Mouse (Mus musculus) cerebellum, adult 18-20 months (tissue): ENCODE measurements around the gene Slc18a3.
A peak's percentile ranks its signal among the peaks of the same experiment; 100 is the strongest.

Source experiments
- DNase-seq, 2 experiments: peaks; one replicate each; pipeline ENCODE4 v3.0.0; 2021

The Slc18a3 gene

DNA sequence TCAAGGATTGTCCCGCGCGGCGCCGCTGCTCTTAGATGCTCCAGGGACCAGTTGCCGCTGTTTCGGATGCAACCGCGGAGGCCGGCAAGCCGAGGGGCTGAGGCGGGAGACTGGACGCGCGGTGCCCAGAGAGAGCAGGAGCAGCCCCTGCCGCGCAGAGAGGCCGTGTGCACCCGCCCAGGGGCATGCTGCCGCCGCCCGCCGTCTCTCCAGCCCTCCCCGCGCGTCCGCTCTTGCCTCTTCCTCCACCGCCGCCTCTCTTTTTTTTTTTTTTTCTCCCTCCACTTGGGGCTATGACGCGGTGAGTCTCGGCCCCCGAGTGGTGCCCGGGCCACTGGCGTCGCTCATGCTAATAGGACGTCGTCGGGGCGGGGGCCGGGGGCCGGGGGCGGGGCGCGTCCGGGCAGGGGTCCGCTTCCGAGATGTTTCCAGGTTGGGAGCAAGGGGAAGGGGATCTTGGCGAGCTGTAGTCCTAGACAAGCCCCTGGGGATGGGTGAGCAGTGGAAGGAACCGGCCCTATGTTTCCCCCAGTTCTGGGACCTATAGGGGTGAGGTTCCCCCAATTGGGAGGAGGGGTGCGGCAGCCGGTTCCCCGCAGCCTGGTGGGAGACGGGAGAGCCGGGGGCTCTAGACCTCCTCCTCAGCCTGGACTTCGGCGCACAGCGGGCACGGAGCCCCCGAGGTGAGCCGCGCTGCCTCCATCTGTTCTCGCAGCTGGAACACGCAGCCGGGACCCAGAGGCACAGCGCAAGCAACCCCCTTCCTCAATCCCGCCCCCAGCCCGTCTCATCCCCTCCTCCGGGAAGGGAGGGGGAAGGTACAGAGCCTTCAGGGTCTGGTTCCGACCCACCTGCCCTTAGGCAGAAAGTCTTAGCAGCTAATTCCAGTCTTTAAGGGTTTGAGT, at the start of gene Slc18a3:
Gene Slc18a3 (minus strand): TSS at position 250 of the 905 bp plus-strand sequence.
- no peak for DNase-seq

DNA sequence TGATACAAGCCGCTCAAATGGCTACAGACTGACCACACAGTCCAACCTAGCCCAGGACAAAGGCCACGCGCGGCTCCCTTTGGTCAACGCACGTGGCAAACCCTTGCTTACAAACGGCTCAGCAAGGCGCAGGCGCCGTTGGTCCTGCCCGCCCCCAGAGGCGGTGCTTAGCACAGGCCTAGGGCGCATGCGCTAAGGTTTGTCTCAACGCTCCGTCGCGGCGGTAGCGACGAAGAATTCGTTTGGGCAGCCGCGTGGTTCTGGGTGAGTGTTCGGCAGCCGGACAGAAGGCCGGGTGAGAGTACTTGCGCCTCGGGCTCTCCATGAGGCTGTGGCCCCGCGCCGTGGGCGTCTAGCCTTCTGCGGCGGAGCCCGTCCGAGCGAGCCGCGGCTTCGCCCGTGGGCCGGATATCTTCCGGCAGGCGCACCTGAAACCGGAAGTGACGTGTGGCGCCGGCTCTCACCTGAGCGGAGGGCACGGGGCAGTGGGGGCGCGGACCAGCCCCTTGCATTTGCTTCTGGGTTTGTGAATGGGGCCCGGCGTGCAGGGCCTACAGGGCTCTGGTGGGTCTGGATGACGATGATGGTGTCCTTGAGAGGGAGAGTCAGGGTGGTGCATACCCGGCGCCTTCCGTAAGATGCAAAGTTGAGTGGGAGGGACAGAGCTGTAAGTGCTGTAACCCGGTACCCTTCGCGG, 48.8 kb upstream of the Slc18a3 start, which contains the start of gene Ercc6:
Gene Ercc6 (plus strand): TSS at position 186 of the 697 bp plus-strand sequence.
- DNase-seq: peak; percentile 93 to 96

- peak in 1 of 2 experiments; percentile 16 for DNase-seq
These were observed 48.3 kb upstream of the Slc18a3 start for GRCm38 (mm10) chr14:32512912-32513311.

DNA sequence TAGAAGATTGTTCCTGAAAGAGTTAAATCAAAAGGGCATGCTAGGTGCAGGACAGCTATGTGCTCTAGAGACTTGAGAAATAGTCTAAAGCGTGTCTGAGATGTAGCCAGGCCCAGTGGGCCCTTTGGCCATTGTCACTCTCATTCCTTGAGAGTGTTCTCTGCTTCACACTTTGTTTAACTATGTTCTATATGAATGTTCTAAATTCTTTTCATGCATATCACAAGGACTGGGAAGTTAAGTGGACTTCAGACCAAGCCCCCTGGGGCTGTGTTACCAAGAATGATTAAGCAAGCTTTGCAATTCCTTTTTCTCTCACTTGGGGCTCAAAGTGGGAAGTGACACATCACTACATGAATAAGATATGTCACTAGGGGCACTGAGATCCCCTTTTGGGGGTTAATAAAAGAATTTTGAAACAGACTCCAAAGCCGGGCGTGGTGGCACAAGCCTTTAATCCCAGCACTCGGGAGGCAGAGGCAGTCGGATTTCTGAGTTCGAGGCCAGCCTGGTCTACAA, 44.9 kb upstream of the Slc18a3 start:
- DNase-seq: no peak

GRCm38 (mm10) chr14:32508105-32508835, 43.6 kb upstream of the Slc18a3 start:
- no peak for DNase-seq

GRCm38 (mm10) chr14:32507216-32507615, 42.6 kb upstream of the Slc18a3 start:
- no peak for DNase-seq

GRCm38 (mm10) chr14:32506329-32506728, 41.7 kb upstream of the Slc18a3 start:
- no peak for DNase-seq

DNA sequence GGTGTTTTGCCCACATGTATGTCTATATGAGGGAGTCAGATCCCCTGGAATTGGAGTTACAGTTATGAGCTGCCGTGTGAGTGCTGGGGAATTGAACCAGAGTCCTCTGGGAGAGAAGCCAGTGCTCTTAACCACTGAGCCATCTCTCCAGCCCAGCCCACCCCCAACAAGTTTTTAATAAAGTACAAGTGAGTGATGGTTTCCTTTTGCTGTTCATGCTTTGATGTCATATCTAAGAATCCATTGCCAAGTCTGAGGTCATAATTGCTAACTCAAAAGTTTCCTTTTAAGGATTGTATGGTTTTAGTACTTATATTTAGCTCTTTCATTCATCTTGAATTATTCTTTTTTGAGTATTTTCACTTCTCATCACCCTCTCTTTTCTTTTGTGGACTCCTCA, 39.2 kb upstream of the Slc18a3 start:
- DNase-seq: no peak

GRCm38 (mm10) chr14:32502764-32503688, 38.4 kb upstream of the Slc18a3 start:
- DNase-seq: no peak

- DNase-seq: no peak
These were observed 36.7 kb upstream of the Slc18a3 start for GRCm38 (mm10) chr14:32501303-32501702.

- no peak for DNase-seq
These were observed 31.6 kb upstream of the Slc18a3 start for GRCm38 (mm10) chr14:32496115-32496850.

DNA sequence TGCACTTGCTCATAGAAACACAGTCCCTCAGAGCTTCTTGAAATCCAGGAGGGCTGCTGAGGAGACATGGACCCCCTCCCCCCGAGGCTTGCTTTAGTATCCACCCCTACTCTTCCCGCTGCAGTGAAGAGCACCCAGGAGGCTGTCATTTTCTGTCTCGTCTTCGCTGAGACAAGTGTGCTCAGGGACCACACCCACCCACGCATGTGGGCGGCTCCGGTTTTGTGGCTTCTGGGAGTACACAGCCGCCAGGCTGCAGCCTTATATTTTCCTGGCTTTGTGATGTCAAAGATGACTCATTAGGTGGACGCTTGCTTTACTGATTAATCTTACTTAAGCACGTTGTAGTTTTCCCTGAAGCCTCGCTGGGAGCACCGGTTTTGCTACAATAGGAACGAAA, 27.9 kb upstream of the Slc18a3 start:
- no peak for DNase-seq

DNA sequence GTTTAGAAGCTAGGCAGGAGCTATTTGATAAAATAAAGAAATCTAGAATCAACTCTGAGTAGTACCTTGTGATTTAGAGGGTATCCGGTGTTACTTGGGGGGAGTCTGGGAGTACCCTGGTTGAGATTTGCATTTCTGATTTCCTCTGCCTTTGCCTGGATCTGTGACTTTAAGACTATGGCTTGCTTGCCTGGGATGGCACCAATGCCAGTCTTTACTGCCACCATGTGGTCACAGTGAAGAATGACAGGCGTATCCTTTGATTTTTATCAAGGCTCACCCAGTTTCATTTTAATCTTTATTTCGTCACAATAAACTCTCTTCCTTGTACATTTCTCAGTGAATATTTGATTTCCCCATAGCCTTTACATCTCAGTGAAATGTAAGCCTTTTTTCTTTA, 17.4 kb upstream of the Slc18a3 start:
- peak; percentile 27 to 30 for DNase-seq

DNA sequence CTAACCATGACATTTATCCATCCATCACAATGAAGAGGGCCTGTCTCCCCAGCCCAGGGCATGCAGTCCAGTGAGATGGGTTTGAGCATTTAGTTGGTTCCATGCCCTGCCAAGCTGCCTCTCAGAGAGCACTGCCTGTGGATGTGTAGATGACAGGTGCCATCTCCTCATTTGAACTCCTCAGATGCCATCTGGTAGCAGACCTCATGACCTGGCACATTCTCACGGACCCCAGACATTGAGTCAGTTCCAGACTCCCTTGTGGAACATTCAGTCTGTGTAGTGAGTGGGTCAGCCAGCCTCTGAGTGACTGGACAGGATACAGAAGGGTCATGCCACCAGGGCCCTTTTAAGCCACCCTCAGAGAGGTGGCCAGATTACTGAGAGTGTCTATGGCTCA, 12.9 kb upstream of the Slc18a3 start:
- no peak for DNase-seq

- no peak for DNase-seq
These were observed 11.9 kb upstream of the Slc18a3 start for GRCm38 (mm10) chr14:32476559-32476958.

- peak; percentile 73 to 75 for DNase-seq
These were observed 8.3 kb upstream of the Slc18a3 start for GRCm38 (mm10) chr14:32472996-32473395.

- no peak for DNase-seq
These were observed 3.0 kb upstream of the Slc18a3 start for GRCm38 (mm10) chr14:32467606-32468005.

- DNase-seq: no peak
These were observed 1.2 kb upstream of the Slc18a3 start, which contains the start of gene Chat for GRCm38 (mm10) chr14:32465889-32466288. Gene Chat (minus strand): TSS chr14:32465989.

GRCm38 (mm10) chr14:32465506-32465870, 838 bp upstream of the Slc18a3 start:
- no peak for DNase-seq

- DNase-seq: no peak
These were observed 1.2 kb downstream of the Slc18a3 start for GRCm38 (mm10) chr14:32463211-32464040.
